Mouse (Mus musculus): Measurements from ENCODE around the gene Klhl9. TPM values are rescaled to one million over a fixed set of nuclear protein-coding genes. Genes with fewer than 3 reads are reported as not detected.

Gene Klhl9
- 48.2 and 49.4 TPM in 2 replicates for total RNA-seq (2023)

DNA sequence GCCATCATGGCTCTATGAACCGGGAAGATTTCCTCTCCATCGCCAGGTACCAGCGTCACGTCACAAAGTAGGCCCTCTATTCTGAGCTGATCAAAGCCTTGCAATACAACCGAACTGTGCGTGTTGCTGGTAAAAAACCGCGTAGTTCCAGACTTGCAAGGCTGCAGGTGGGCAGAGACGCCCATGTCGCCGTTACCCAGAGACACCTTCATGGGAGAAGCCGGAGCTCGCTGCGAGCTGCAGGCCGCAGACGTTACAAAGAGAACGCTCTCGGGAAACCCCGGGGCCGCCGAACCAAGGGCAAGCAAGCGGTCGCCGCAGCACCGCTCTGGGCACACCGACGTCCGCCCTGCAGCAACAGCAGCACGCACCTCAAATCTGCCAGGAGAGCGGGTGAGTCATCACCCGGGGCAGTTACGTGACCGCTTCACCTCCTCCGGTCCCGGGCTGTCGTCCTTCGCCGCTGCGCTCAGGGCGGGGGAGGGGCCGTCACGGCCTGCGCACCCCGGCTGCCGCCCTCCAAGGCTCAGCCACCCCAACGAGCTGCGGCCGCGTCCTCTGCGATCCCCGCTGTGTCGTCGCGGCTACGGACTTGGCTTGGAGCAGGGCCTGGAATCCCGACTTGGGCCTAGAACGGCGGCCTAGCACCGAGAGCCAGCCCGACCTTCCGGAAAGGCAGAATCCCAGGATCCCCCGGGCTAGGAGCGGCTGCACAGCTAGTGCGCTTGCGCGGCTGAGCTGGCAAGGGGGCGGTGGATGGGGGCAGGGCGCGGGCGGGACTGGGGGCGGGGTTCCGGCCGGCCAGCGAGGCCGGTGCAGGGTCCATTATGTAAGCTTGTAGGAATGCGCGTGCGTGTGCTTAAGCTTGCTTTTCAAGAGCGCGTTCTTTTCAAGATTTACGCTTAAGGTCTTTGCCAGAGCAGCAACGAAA lies at the start of gene Klhl9, which contains the start of gene Gm26566:
Klhl9 (minus strand) TSS at position 675 of the 931 bp plus-strand sequence.
Gm26566 (plus strand) TSS at position 15 of the 931 bp plus-strand sequence.

DNA sequence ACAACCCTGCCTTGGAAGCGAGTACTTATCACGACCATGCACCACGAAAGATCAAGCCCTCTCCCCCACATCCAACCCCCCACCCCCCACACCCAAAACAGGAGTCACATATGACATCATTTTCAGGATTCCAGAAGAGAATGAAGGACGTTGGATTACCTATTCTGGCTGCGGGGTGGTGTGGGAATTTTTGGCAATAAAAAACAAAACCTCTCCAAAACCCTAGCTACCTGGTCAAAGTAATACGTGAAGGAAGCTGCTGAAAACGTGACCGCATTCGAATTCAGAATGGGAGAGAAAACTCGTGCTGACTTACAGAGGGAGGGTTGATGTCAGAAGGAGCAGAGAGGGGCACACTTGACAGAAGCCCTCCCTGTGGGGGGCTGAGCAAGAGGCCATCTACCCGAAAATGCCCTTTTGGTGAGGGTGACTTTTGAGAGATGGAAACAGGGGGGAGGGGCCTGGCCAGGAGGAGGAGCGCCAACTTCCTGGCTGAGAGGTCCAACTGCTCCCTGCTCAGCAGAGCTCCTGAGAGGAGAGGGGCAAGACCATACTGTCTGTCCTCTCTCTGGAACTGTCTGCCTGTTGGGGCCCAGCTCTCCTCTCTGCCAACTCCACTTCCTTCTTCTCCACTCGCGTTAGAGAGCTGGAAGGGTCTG lies 37.5 kb upstream of the Klhl9 start, which contains the start of gene Gm13283:
Gm13283 (plus strand) TSS at position 510 of the 659 bp plus-strand sequence.

DNA sequence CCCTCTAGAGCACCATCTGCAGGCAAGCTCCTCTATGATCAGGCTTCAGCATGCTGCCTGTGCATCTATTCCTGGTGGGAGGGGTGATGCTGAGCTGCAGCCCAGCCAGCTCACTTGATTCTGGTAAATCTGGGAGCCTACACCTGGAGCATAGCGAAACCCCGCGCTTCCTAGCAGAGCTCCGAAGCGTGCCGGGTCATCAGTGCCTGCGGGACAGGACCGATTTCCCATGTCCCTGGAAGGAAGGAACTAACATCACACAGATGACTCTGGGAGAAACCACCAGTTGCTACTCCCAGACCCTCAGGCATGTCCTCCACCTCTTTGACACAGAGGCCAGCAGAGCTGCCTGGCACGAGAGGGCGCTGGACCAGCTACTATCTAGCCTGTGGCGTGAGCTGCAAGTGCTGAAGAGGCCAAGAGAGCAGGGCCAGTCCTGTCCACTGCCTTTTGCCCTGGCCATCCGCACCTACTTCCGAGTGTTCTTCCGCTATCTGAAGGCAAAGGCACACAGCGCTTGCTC lies 32.6 kb upstream of the Klhl9 start, which contains the start of gene Gm13271:
Gm13271 (plus strand) TSS at position 51 of the 523 bp plus-strand sequence.

DNA sequence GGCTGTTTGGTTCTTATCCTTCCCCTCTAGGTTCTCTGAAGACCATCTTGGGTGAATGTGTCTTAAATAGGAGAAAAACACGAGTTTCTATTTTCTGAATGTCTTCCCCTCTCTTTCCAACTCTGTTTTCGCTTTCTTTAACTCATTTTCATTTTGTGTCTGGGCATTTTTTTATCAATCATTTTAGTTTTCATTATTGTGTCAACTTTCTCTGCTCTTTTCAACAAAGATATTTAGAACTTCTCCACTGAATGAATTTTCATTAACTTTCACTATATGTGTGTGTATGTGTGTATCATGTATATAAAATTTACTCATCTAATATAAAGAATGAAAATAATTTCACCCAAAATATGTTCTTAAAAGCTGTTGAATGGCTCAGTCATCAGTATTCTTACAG lies 31.0 kb downstream of the Klhl9 start, which contains the start of gene Ifnab:
Ifnab (minus strand) TSS at position 101 of the 400 bp plus-strand sequence.

DNA sequence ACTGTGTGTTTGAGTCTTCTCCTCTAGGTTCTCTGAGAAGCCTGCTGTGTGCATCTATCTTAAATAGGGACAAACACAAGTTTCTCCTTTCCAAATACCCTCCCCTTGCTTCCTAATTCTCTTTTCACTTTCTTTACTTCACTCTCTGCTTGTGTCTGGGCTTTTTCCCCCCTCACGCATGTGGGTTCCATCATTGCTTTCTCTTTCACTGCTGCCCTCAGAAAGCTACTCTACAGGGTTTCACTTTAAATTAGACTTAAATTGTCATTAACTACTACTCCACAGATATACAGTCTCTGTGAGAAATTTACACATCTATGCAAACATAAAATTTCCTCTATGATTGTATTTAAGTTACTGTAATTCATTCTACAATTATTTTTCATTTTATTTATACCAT lies 38.5 kb downstream of the Klhl9 start, which contains the start of gene Ifna2:
Ifna2 (minus strand) TSS at position 101 of the 400 bp plus-strand sequence.

DNA sequence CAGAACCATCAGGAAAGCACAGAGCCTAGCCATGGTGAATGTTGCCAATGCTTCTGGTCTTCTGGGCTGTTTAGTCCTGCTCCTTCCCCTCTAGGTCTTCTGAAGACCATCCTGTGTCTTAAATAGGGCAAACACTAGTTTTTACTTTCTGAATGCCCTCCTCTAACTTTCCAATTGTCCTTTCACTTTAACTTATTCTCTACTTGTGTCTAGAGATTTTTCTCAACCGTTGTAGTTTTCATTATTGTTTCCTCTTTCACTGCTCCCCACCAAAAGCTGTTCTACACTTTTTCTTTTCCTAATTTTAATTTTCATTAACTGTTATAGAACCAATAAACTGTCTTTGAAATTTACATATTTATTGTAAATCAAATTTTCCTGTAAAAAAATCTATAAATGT lies 45.4 kb downstream of the Klhl9 start, which contains the start of gene Ifna16:
Ifna16 (minus strand) TSS at position 101 of the 400 bp plus-strand sequence.

Other genes with a start within 250 kb of the Klhl9 start
- not detected in 2 replicates for gene Ifnb1, start 199.7 kb downstream of the Klhl9 start, total RNA-seq (2023)
- gene Ifna15, start 164.2 kb downstream of the Klhl9 start, total RNA-seq (2023): not detected in 2 replicates
- gene Ifna14, start 150.7 kb downstream of the Klhl9 start, total RNA-seq (2023): not detected in 2 replicates
- gene Ifna9, start 130.1 kb downstream of the Klhl9 start, total RNA-seq (2023): not detected in 2 replicates
- not detected in 2 replicates for gene Ifna12, start 119.1 kb downstream of the Klhl9 start, total RNA-seq (2023)
- not detected in 2 replicates for gene C87499, start 88.1 kb downstream of the Klhl9 start, total RNA-seq (2023)
- not detected in 2 replicates for gene Ifna13, start 78.0 kb downstream of the Klhl9 start, total RNA-seq (2023)
- not detected in 2 replicates for gene Ifna16, start 45.5 kb downstream of the Klhl9 start, total RNA-seq (2023)
- not detected in 2 replicates for gene Ifna2, start 38.6 kb downstream of the Klhl9 start, total RNA-seq (2023)
- gene Ifnab, start 31.1 kb downstream of the Klhl9 start, total RNA-seq (2023): not detected in 2 replicates
- 0.63 TPM in 1 of 2 replicates, not detected in the other for gene Gm26566, start 660 bp downstream of the Klhl9 start, total RNA-seq (2023)
- gene Gm13271, start 32.4 kb upstream of the Klhl9 start, total RNA-seq (2023): not detected in 2 replicates
- gene Gm13283, start 37.7 kb upstream of the Klhl9 start, total RNA-seq (2023): not detected in 2 replicates
- 0.54 TPM in 1 of 2 replicates, not detected in the other for gene Gm13290, start 51.4 kb upstream of the Klhl9 start, total RNA-seq (2023)
- gene Gm13289, start 54.5 kb upstream of the Klhl9 start, total RNA-seq (2023): not detected in 2 replicates
- not detected in 2 replicates for gene Gm13272, start 57.4 kb upstream of the Klhl9 start, total RNA-seq (2023)
- not detected in 2 replicates for gene Ifnz, start 59.7 kb upstream of the Klhl9 start, total RNA-seq (2023)
- gene Gm13276, start 63.2 kb upstream of the Klhl9 start, total RNA-seq (2023): not detected in 2 replicates
- gene Gm13277, start 66.2 kb upstream of the Klhl9 start, total RNA-seq (2023): not detected in 2 replicates
- gene Gm13278, start 69.1 kb upstream of the Klhl9 start, total RNA-seq (2023): not detected in 2 replicates
- not detected in 2 replicates for gene Gm13275, start 72.0 kb upstream of the Klhl9 start, total RNA-seq (2023)
- gene Gm13279, start 74.9 kb upstream of the Klhl9 start, total RNA-seq (2023): not detected in 2 replicates
- 0.45 TPM in 1 of 2 replicates, not detected in the other for gene Gm13285, start 77.2 kb upstream of the Klhl9 start, total RNA-seq (2023)
- gene Gm13287, start 80.8 kb upstream of the Klhl9 start, total RNA-seq (2023): not detected in 2 replicates
- gene Gm13288, start 83.1 kb upstream of the Klhl9 start, total RNA-seq (2023): not detected in 2 replicates
- not detected in 2 replicates for gene Ifna7, start 93.8 kb upstream of the Klhl9 start, total RNA-seq (2023)
- not detected in 2 replicates for gene Ifna11, start 97.5 kb upstream of the Klhl9 start, total RNA-seq (2023)
- not detected in 2 replicates for gene Ifna6, start 105.0 kb upstream of the Klhl9 start, total RNA-seq (2023)
- not detected in 2 replicates for gene Ifna5, start 113.1 kb upstream of the Klhl9 start, total RNA-seq (2023)
- not detected in 2 replicates for gene Ifna4, start 119.4 kb upstream of the Klhl9 start, total RNA-seq (2023)
- gene Ifna1, start 127.6 kb upstream of the Klhl9 start, total RNA-seq (2023): not detected in 2 replicates
- gene Ifne, start 157.7 kb upstream of the Klhl9 start, total RNA-seq (2023): not detected in 2 replicates

Measured in neutrophil, adult 65 days (primary cell).